ENCODE assay signal across 9 mouse cellular contexts in the genomic region with DNA sequence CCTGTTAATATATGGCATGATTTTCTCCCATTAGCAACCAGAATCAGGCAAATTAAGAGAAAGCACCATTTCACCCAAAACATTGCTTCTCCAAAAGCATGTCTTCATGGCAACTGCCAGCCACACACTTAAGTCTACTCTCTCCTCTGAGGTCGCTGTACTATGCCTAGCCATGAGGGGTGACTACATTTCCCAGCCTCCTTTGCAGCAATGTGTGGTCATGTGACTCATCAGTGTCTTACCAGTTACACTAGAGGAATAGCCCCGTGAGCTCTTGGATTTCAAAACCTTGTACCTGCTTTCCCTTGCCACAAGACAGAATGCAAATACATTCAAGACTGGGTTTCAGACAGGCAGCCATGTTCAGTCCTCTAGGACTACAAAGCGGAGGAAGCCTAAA. TPM values are rescaled to one million over a fixed set of nuclear protein-coding genes. Genes with fewer than 3 reads are reported as not detected.
DNase-seq lines count a peak whose midpoint lies in the region; ATAC-seq lines count a peak whose summit lies in the region.
"Had no signal": no experiment of that assay in that cellular context is flagged by ENCODE, and none has a peak within 500 bp of the region (broad histone marks: within the 10 kb centered on the region; RNA-seq: fewer than 3 reads in every experiment).

No protein-coding gene starts in this region.

- peak; percentile 57; the same call in 1 of the 2 replicates for ATAC-seq in hindbrain, embryonic 13.5 days (ENCODE audit: low FRiP score)
- no peak for ATAC-seq in hindbrain, embryonic 12.5 days (ENCODE audit: low FRiP score)
- ATAC-seq in inflammation-experienced regulatory T-cells, adult 6 months, result peak; percentile 60
- ATAC-seq in megakaryocyte-erythroid progenitor cell, adult 5-6 weeks (replicated peaks; ENCODE audit: low FRiP score, low TSS enrichment, poor library complexity, severe bottlenecking), result peak; percentile 94

- 61% methylated on average over 3 of the region's 3 CpGs for WGBS in hindbrain, embryonic 13.5 days
- 72% methylated on average over 3 of the region's 3 CpGs for WGBS in hindbrain, embryonic 12.5 days

- no peak overlapping the region for H3K4me2 ChIP-seq in hindbrain, embryonic 13.5 days
- H3K4me2 ChIP-seq in hindbrain, embryonic 12.5 days (replicated peaks), result no peak overlapping the region
- H3K4me2 ChIP-seq: lung, embryonic 15.5 days had no signal

- no peak overlapping the region for H3K27ac ChIP-seq in hindbrain, embryonic 13.5 days
- H3K27ac ChIP-seq in hindbrain, embryonic 12.5 days, result no peak overlapping the region
- H3K27ac ChIP-seq: lung, embryonic 15.5 days had no signal

- H3K4me3 ChIP-seq in hindbrain, embryonic 13.5 days, result no peak overlapping the region
- no peak overlapping the region for H3K4me3 ChIP-seq in hindbrain, embryonic 12.5 days
- H3K4me3 ChIP-seq: lung, embryonic 15.5 days had no signal

- H3K4me1 ChIP-seq in hindbrain, embryonic 13.5 days (replicated peaks), result peaks cover 15% of the 10 kb centered on the region
- H3K4me1 ChIP-seq in hindbrain, embryonic 12.5 days, result no peaks in the 10 kb centered on the region

- no peaks in the 10 kb centered on the region for H3K27me3 ChIP-seq in hindbrain, embryonic 13.5 days
- no peaks in the 10 kb centered on the region for H3K27me3 ChIP-seq in hindbrain, embryonic 12.5 days
- H3K27me3 ChIP-seq: lung, embryonic 15.5 days had no signal

- H3K9me3 ChIP-seq in hindbrain, embryonic 13.5 days, result no peaks in the 10 kb centered on the region
- no peaks in the 10 kb centered on the region for H3K9me3 ChIP-seq in hindbrain, embryonic 12.5 days (replicated peaks)
- H3K9me3 ChIP-seq: lung, embryonic 15.5 days had no signal

- peaks cover 20% of the 10 kb centered on the region for H3K36me3 ChIP-seq in hindbrain, embryonic 13.5 days
- peaks cover 20% of the 10 kb centered on the region; the same call in 1 of the 2 replicates for H3K36me3 ChIP-seq in hindbrain, embryonic 12.5 days

- no peak overlapping the region for H3K9ac ChIP-seq in hindbrain, embryonic 13.5 days
- no peak overlapping the region for H3K9ac ChIP-seq in hindbrain, embryonic 12.5 days
- H3K9ac ChIP-seq: lung, embryonic 15.5 days had no signal

- DNase-seq in MEL-GATA-1-ER (ENCODE audit: extremely low read depth, low read depth), result peak; percentile 70
- DNase-seq in spleen, adult 12 weeks (ENCODE audit: low spot score), result no peak
- no peak for DNase-seq in layer of hippocampus, postnatal 10 days (ENCODE audit: low spot score in 2 of 2)
- DNase-seq in adrenal gland, postnatal 25 days, result no peak

RNA-seq across cellular contexts. Expression of a gene that starts 8.6 kb away (rescaled TPM):
- polyA plus RNA-seq in hindbrain, embryonic 13.5 days (2015; fragmentation: Nextera tagmentation; extraction: Ambion mirVana), result 39.9 and 42.0 TPM in 2 replicates
- 35.5 and 36.7 TPM in 2 replicates for polyA plus RNA-seq in hindbrain, embryonic 12.5 days (2016; fragmentation: Nextera tagmentation; extraction: Ambion mirVana)
- polyA plus RNA-seq in inflammation-experienced regulatory T-cells, adult 6 months (2017; shearing (Covaris generic)), result under 1 TPM in 1 of 3 experiments, not detected in 2; 0.09 TPM
- 0.07 and 0.84 TPM in 2 replicates for total RNA-seq in megakaryocyte-erythroid progenitor cell, adult 5-6 weeks (2014; fragmentation: Nextera tagmentation)
- total RNA-seq in megakaryocyte-erythroid progenitor cell, adult 5-6 weeks (2017), result not detected in 2 replicates
- total RNA-seq in layer of hippocampus, postnatal 10 days (2021), result 10 to 100 TPM; 33.5 to 36.2 TPM
- 2.1 and 2.3 TPM in 2 replicates for total RNA-seq in adrenal gland, postnatal 25 days (2021)

RNA-seq across cellular contexts. Expression of a gene that starts 58.6 kb away (rescaled TPM):
- polyA plus RNA-seq in hindbrain, embryonic 13.5 days (2015; fragmentation: Nextera tagmentation; extraction: Ambion mirVana), result 38.0 and 38.5 TPM in 2 replicates
- polyA plus RNA-seq in hindbrain, embryonic 12.5 days (2016; fragmentation: Nextera tagmentation; extraction: Ambion mirVana), result 39.9 and 45.3 TPM in 2 replicates
- polyA plus RNA-seq in inflammation-experienced regulatory T-cells, adult 6 months (2017; shearing (Covaris generic)), result 10 to 100 TPM; 11.9 to 19.1 (median 12.2) TPM
- 16.6 and 28.4 TPM in 2 replicates for total RNA-seq in megakaryocyte-erythroid progenitor cell, adult 5-6 weeks (2014; fragmentation: Nextera tagmentation)
- 39.7 and 51.5 TPM in 2 replicates for total RNA-seq in megakaryocyte-erythroid progenitor cell, adult 5-6 weeks (2017)
- 10 to 100 TPM; 46.5 to 51.1 TPM for total RNA-seq in layer of hippocampus, postnatal 10 days (2021)
- total RNA-seq in adrenal gland, postnatal 25 days (2021), result 37.7 and 42.6 TPM in 2 replicates

Comparison
In these comparisons a context has a peak if more than half of its experiments do, and no peak if none do; other contexts are left out.
1. RNA of a gene that starts 8.6 kb away (total RNA-seq): 33.5 to 36.2 TPM in layer of hippocampus, postnatal 10 days; 2.1 to 2.3 TPM in adrenal gland, postnatal 25 days and 0.07 to 0.84 TPM in megakaryocyte-erythroid progenitor cell, adult 5-6 weeks; every median in the first group is over 10 times any median in the second.